Mouse (Mus musculus) testis, adult 2 months (tissue): Measurements from ENCODE around the gene Nodal. TPM values are rescaled to one million over a fixed set of nuclear protein-coding genes. Genes with fewer than 3 reads are reported as not detected.
A peak's percentile ranks its signal among the peaks of the same experiment; 100 is the strongest.

Source experiments
- H3K27ac ChIP-seq: fragments of 200-500 bp; 2 replicates; pipeline ENCODE4 v1.5.1; 2012; ENCODE audit warnings: low read depth, low read length; ENCODE audit not compliant: control insufficient read depth, insufficient read depth
- H3K27me3 ChIP-seq: fragments of 200-500 bp; 2 replicates; pipeline ENCODE4 v1.6.1; 2012; ENCODE audit warnings: mild to moderate bottlenecking, low read length, moderate library complexity; ENCODE audit not compliant: control insufficient read depth, insufficient read depth
- H3K36me3 ChIP-seq: fragments of 200-500 bp; 2 replicates; pipeline ENCODE4 v1.6.1; 2012; ENCODE audit warnings: mild to moderate bottlenecking, low read length; ENCODE audit not compliant: control insufficient read depth, insufficient read depth
- H3K4me1 ChIP-seq: fragments of 200-500 bp; 2 replicates; pipeline ENCODE4 v1.6.1; 2012; ENCODE audit warnings: low read length; ENCODE audit not compliant: control insufficient read depth, insufficient read depth
- H3K4me3 ChIP-seq: fragments of 200-500 bp; 2 replicates; pipeline ENCODE4 v1.5.1; 2012; ENCODE audit warnings: low read depth, mild to moderate bottlenecking, low read length, moderate library complexity, mixed read lengths; ENCODE audit not compliant: control insufficient read depth
- CTCF ChIP-seq: fragments of 200-500 bp; IDR thresholded peaks from 2 replicates; pipeline ENCODE4 v1.5.1; 2012; ENCODE audit warnings: low read depth, mild to moderate bottlenecking, inconsistent platforms, low read length, moderate library complexity; ENCODE audit not compliant: control insufficient read depth, insufficient read depth, insufficient replicate concordance
- POLR2A ChIP-seq: fragments of 200-500 bp; IDR thresholded peaks from 2 replicates; pipeline ENCODE4 v1.6.1; 2012; ENCODE audit warnings: low read depth, mild to moderate bottlenecking, inconsistent platforms, low read length, moderate library complexity; ENCODE audit not compliant: control insufficient read depth
- polyA plus RNA-seq: library from polyadenylated mRNA; depleted of rRNA; stranded (reverse); fragments of >200 nt; gene quantifications from 2 replicates; pipeline ENCODE4 v1.2.3, GENCODE M21; 2012

Nodal gene
- polyA plus RNA-seq, 1 experiment: 0.06 TPM

GRCm38 (mm10) chr10:61420011-61420410, 2.2 kb downstream of the Nodal start:
- no peak overlapping the region for H3K4me3 ChIP-seq
- H3K36me3 ChIP-seq: no peaks in the 10 kb centered on the region
- H3K27ac ChIP-seq: no peak overlapping the region
- H3K4me1 ChIP-seq: peaks cover 10% of the 10 kb centered on the region
- H3K27me3 ChIP-seq: no peaks in the 10 kb centered on the region; the same call in 1 of the 2 replicates
- TF ChIP-seq CTCF (no peak), POLR2A (no peak)

DNA sequence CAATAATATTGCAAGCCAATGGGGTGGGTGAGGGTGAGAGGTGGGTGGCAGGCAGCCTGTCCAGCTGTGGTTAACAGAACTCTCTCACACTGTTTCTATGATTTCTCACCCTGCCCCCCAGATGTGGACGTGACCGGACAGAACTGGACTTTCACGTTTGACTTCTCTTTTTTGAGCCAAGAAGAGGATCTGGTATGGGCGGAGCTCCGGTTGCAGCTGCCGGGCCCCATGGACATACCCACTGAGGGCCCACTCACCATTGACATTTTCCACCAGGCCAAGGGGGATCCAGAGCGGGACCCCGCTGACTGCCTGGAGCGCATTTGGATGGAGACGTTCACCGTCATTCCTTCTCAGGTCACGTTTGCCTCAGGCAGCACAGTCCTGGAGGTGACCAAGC, 5.1 kb downstream of the Nodal start:
- H3K36me3 ChIP-seq: no peaks in the 10 kb centered on the region
- TF ChIP-seq CTCF (no peak), POLR2A (no peak)
- H3K27me3 ChIP-seq: no peaks in the 10 kb centered on the region; the same call in 1 of the 2 replicates
- H3K4me1 ChIP-seq: peaks cover 10% of the 10 kb centered on the region
- no peak overlapping the region for H3K4me3 ChIP-seq
- no peak overlapping the region for H3K27ac ChIP-seq

- Histone ChIP-seq H3K27me3 (no peaks in the 10 kb centered on the region; the same call in 1 of the 2 replicates), H3K4me1 (peaks cover 9% of the 10 kb centered on the region), H3K4me3 (no peak overlapping the region), H3K36me3 (no peaks in the 10 kb centered on the region), H3K27ac (no peak overlapping the region)
- no peak for TF ChIP-seq POLR2A
- TF ChIP-seq CTCF: peak; percentile 51; the same call in 1 of the 2 replicates
These were observed 5.5 kb downstream of the Nodal start for GRCm38 (mm10) chr10:61423289-61423688.

DNA sequence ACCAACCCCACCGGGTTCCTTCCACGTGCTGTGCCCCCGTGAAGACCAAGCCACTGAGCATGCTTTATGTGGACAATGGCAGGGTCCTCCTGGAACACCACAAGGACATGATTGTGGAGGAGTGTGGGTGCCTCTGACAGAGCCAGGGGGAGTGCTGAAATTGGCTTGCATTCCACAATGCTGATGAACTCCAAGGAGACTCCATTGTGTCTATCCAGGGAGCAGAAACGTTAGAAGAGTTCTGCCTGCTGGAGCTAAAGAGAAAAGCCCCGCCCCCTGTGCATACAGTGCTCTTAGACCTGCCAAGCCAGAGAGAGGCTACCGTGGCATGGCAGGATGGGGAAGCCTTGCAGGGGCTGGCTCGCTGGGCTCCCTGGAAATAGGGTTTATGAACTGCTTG, 6.7 kb downstream of the Nodal start:
- H3K27me3 ChIP-seq: no peaks in the 10 kb centered on the region
- TF ChIP-seq CTCF (no peak), POLR2A (no peak)
- H3K36me3 ChIP-seq: no peaks in the 10 kb centered on the region
- no peak overlapping the region for H3K27ac ChIP-seq
- H3K4me3 ChIP-seq: no peak overlapping the region
- peaks cover 6% of the 10 kb centered on the region for H3K4me1 ChIP-seq

DNA sequence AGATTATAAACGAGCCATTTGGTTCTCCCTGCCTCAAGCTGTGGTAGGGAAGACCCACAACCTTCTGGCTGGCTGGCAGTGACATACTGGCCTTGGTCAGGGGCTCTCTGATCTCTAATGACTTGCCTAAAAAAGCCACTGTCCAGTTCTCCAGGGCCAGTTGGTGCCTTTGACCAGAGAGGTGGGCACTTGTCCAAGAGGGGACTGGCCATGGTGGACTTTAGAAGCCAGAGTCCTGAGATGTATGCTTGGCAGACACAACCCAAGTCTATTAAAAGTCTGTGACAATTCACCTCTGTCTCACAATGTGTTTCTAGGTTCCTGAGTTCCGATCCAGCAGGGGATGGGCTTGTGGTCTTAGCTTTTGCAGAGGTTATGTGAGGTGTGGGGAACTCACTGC, 7.3 kb downstream of the Nodal start:
- TF ChIP-seq CTCF (no peak), POLR2A (no peak)
- no peak overlapping the region for H3K4me3 ChIP-seq

DNA sequence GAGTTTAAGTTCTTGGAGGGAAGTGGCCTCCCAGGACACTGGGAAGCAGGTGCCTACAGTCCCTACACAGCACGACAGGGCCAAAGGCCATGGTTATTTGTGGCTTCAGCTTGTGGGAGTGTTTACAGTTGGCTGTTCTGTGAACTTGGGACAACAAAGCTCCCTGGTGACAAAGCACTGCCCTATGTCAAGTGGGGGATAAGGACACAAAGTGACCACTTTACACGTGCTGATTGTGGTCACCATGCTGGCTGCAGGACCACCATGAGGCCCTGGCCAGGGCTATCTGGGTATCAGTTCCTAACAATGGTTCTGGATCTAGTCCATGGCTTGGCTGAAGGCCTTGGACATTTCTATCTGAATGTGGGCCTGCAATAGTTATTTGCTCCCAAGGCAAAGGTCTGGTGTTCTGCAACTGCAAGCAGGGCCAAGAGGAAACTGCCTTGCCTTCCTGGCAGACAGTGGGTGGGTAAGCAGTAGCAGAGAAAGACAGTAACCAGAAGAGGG, 8.5 kb downstream of the Nodal start:
- no peaks in the 10 kb centered on the region for H3K36me3 ChIP-seq
- TF ChIP-seq CTCF: no peak
- no peak for TF ChIP-seq POLR2A
- H3K27me3 ChIP-seq: no peaks in the 10 kb centered on the region
- H3K4me1 ChIP-seq: peaks cover 6% of the 10 kb centered on the region
- H3K27ac ChIP-seq: 0 out of 2 replicates have a peak overlapping the region, but pooled peaks have one; percentile 15
- no peak overlapping the region for H3K4me3 ChIP-seq

More for the DNA sequence above, 7.3 kb downstream of the Nodal start:
- Histone ChIP-seq H3K4me1 (peaks cover 6% of the 10 kb centered on the region), H3K27ac (no peak overlapping the region), H3K27me3 (no peaks in the 10 kb centered on the region), H3K36me3 (no peaks in the 10 kb centered on the region)

GRCm38 (mm10) chr10:61427951-61428350, 10.2 kb downstream of the Nodal start:
- Histone ChIP-seq H3K36me3 (no peaks in the 10 kb centered on the region), H3K4me1 (peaks cover 6% of the 10 kb centered on the region), H3K27ac (no peak overlapping the region), H3K27me3 (no peaks in the 10 kb centered on the region), H3K4me3 (no peak overlapping the region)
- TF ChIP-seq CTCF (no peak), POLR2A (no peak)

GRCm38 (mm10) chr10:61428416-61428815, 10.6 kb downstream of the Nodal start:
- Histone ChIP-seq H3K36me3 (no peaks in the 10 kb centered on the region), H3K27me3 (no peaks in the 10 kb centered on the region), H3K27ac (no peak overlapping the region), H3K4me1 (peaks cover 6% of the 10 kb centered on the region), H3K4me3 (no peak overlapping the region)
- TF ChIP-seq POLR2A (no peak), CTCF (no peak)
